Mouse (Mus musculus) ZHBTc4 (cell line): ENCODE results near the gene Herc1.

ENCODE experiments used
- DNase-seq: peaks from one replicate; pipeline ENCODE4 v3.0.0-alpha.2; 2011; ENCODE audit warnings: low read depth, low spot score

The Herc1 gene

DNA sequence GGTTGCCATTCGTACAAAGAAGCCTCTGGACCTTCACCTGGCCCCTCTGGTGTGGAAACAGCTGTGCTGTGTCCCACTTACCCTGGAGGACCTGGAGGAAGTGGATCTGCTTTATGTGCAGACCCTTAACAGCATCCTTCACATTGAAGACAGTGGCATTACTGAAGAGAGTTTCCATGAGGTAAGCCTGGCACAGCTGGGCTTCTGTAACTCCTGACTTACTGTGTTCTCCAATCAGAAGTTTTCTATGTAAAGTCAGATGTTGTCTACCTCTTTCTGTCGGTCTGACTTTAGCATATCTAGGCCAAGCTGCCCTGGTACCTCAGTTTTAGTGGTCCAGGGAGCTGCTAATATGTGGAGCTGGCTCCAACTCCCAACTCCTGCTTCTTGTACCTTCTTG lies 151.0 kb downstream of the Herc1 start:
- DNase-seq = no peak

DNA sequence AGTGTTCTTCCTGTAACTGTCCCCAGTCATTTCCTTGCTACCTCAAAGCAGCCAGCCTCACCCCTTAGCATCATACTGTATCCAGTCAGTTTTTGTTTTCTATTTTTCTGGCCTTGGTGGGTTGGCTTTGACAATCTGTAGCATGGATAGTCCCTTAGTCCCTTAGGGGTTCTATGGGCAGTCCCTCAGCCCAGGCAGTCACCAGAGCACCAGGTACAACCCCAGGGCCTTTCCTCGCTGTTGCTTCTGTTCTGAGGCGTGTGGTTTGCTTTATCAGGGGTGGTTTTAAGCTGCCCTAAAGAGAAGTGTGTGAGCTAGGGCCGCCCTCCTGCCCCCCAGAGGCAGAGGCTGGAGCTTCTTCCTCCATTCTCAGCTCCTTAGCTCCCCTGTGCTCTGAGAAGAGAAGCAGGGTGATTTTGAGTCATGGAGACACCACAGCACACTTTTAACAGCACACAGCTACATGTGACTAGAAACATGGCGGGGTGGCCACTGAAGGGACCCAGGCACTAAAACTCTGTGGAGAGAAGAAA lies 153.7 kb downstream of the Herc1 start:
- DNase-seq = peak; percentile 40

DNA sequence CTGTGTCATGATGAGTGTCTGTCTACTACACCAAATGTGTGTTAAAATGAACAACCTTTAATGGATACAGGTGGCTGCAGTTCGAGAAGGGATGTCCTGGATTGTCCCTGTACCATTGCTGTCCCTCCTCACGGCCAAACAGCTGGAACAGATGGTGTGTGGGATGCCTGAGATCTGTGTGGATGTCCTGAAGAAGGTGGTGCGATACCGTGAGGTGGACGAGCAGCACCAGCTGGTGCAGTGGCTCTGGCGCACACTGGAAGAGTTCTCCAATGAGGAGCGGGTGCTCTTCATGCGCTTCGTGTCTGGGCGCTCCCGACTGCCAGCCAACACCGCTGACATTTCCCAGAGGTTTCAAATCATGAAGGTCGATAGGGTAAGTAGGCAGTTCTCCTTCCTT lies 154.3 kb downstream of the Herc1 start:
- DNase-seq = no peak

DNA sequence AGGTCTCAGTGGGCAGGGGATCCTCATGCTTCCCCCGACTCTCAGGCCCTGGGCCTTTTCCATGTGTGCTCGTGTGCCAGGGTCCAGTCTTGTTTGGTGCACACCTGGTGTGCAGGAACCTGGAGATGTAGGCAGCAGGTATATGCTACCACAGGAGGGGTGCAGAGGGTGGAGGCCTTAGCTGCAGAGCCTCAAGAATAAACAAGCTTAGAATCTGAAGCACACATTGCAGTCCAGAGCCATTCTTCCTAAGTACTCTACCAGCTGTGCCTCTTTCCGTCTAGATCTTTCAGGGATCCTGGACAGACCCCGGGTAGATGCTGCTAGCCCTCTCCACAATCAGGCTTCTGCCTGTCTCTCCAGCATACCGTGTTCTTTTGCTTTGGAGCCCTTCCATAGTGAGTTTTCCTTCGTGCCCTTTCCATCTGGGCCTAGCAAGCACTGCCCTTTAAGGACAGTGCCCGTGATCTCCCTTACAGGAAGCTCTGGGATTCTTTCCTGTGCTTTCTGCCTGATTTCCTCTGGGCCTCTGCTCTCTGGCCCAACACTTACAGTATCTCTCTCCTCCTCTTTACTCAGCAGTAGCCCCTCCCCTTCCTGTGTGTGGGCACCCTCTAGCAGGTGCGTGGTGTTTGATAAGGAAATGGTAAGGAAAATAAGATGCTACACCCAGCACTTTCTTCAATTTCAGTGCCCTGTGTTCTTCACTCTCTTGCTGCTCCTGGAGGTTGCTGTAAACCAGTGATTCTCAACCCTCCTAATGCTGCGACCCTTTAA lies 155.1 kb downstream of the Herc1 start:
- DNase-seq = no peak

DNA sequence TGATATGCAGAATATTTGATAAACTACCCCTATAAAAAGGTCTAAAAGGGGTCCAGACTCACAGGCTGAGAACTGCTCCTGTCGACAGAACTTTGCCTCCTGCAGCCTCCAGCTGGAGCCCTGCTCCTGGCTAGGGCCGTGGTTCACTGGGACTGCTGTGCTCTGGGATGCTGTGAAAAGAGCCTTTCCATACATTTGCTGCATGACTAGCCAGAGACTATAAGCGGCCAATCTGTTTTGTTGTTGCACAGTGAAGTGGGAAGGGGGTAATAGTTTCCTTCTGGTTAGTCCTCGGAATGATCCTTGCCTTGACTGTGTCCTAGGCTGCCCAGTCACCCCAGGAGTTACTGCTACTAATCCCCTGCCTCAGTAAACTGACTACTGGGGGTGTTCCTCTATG lies 155.8 kb downstream of the Herc1 start:
- DNase-seq = no peak

DNA sequence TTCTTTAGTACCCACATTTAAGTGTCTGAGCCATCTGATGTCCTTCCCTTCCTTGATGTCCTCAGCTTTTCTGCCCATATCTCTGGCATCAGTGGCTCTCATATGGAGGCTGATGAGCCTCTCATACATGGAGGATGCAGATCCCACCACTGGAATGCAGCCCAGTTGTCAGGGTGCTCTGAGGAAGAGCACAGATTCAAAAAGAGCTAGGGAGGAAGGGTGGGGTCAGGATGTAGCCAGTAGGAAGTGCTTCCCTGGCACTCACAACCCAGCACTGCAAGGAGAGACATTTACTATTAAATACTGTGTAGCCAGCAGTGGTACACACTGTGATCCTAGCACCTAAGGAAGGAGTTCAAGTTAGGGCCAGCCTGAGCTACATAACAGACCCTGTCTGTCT lies 156.2 kb downstream of the Herc1 start:
- no peak for DNase-seq

DNA sequence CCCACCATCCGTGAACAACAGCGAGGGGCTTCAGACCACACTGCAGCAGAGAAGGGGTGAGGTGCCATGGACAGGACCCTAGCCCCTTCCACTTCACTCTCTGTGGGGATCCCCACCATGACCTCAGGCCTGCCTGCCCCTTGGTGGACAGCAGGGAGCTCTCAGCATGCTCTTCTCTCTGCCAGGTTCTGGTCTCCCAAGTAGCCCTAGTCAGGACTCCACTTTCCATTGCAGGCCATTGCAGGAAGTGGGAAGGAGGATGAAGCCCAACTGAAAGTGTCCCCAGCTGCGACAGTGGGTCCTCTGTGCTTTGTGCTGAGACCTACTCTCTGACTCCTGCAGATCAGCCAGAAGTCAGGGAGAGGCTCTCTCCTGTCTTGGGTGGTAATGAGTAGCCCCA lies 157.4 kb downstream of the Herc1 start:
- DNase-seq = no peak

DNA sequence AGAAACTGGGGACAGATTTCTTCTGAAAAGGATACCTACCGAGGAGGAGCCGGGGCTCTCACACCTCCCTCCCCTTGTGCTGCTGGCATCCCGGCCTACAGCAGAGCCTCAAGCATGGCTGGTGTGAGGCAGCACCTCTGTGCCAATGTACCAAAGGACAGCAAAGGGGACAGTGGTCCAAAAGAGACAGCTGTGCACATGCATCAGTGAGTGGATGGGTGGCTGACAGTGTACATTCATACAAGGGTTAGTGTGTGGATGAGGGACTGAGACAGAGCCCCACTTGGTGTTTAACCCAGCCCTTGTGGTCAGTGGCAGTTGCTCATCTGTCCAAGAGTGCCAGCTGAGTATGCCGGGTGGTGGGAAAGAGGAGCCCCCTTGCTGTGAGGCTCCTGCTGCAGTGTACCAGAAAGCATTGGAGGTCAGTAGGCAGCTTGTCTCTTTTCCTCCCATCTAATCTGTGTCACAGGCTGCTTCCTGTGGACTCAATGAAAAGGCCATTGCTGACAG lies 158.7 kb downstream of the Herc1 start:
- no peak for DNase-seq

DNA sequence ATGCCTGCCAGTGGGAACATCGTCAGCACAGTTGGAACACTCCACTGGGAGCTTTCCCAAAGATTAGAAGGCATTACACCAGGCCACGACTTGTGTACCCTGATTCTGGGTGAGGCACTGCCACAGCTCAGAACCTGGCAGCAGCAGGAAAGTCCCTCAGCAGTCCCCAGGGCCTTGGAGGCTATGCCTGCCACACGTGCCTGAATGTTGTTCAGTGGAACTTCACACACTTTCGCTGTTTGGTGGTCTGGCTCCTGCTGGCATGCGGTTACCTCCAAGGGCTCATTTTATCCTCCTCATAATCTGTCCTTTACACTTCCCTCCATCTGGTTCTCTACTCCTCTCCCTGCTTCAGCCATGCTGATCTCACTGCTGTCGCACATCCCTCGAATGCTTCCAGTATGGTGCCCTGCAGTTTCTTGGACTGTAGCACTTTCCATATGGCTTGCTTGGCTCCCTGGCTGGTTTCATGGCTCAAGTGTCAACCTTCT lies 160.1 kb downstream of the Herc1 start:
- no peak for DNase-seq

DNA sequence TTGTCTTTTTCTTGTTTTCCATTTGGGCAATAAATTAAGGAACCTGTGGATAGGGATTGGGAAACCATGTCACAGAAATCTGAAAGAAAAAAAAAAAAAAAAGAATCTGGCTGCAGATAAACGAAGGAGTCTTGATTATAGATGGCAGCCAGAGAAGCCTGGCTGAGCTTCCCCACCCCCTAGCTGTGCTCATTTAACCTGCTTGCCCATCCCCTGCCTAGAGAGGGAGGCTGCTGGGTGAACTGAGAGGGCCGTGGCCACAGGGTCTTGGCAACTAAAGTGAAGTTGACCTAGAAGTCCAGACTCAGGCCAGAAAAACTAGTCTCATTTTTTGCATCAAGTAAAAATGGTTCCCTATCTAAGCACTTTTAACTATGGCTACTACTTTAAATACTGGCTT lies 160.7 kb downstream of the Herc1 start:
- DNase-seq = peak; percentile 27

DNA sequence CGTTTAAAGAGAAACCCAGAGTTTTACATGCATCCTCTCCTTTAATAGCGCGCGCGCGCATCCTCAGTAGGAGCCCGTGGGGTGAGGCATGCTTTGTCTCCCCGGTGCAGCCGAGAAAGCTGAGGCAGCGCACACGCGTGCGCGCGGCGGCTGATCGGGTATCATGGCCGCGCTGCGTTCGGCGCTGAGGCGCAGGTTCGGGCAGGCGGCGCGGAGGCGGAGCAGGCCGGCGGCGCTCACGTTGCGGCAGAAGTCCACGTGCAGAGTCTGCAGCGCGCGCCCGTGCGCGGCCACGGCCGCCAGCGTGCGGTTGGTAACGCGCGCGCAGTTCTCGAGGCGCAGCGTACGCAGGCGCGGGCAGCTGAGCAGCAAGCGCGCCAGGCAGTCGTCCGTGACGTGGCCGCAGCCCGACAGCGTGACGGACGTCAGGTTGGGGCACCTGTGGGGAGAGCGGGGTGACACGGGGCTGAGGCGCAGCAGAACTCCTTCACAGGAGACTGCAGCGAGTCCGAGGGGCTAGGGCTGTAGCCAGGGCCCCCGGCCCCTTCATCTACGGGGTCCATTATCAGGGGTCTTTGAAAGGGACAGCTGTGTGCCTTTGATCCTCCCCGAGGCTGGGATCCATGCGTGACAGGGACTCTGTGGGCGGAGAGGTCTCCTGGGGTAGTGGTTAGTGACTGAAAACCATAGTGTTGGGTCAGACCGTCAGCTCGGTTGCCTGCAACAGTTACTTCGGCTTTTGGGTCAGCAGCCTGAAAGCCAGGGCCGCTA lies 161.5 kb downstream of the Herc1 start:
- DNase-seq = peak; percentile 98

DNA sequence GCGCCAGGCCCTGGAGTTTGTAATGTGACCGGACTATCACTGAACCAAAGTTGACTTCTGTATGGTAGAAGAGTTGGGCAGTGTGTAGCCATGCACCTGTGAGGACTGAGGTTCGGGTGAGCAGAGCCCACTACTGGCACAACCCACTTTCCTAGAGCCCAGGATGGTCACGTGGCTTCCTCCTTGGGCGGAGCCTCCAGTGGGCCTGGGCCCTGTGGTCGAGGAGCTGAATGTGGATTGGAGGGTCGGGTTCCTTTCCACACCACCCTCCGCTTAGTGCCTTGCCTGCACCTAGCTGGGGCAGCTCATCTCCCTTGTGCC lies 162.1 kb downstream of the Herc1 start:
- DNase-seq = peak; percentile 94

DNA sequence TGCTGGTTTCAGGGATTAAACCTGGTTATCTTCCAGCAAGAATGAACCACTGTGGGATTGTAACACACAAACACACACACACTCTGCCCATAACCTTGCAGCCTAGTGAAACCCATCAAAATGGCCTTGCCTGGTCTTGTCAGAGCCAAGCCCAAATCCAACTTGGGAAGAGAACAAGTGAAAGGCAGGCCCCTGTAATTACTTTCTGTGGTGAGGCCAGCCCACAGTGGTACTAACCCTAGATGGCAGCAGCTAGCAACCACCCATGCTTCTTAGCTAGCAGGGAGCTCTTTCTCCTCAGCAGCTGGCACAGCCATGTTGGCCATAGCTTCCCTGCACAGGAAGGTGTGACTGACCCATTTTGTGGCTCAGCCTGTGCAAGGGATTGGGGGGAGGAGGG lies 162.9 kb downstream of the Herc1 start:
- no peak for DNase-seq

DNA sequence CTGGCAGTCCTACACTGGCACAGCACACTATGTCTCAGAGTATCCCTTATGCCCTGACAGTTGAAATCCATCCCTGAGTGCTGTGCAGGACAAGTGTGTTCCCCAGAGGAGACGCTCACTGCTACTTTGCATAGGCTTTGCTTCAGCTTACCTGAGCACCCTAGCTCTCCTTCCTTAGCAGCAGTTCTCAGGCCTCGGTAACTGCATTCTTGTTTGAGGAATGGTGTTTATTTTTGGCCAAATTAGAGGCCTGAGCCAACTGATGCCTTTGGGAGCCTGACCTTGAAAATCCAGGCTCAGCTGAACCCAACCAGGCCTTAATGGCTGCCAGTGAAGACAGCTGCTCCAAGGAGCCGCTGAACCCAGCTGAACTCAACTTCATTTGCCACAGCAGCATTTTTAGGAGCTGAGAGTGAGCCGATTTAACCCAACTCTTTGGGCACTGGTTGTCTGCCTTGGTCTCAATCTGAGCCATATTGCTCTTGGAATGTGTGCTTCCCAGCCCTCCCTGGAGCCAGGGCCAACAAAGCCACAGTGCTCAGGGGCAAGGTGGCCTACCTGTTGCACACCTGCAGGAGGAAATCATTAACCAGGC lies 163.5 kb downstream of the Herc1 start:
- DNase-seq = no peak

DNA sequence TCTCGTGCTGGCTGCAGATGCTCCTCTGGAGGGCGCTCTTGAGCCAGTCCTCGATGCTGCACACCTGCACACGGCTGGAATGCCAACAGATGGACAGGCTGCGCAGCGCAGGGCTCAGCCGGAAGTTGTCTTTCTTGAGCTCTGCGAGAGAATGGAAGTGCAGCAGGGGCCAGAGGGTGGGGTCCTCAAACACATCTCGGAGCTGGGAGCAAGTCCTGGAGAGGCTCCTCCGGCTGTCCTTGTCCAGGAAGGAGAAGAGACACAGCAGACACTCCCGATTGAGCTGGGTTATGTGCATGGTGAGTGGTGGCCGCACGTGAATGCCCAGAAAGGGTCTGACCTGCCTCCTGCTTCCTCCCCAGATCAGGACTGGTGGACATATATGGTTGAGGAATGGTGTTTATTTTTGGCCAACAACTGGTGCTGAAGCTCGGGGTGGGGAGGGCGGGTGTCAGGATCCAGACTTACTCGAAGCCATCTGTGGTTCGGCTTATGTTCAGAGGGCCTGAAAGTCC lies 164.1 kb downstream of the Herc1 start, which contains the start of gene Fbxl22:
Gene Fbxl22, minus strand, starts transcription at position 338 of the 515 bp plus-strand sequence.
- peak; percentile 93 for DNase-seq

DNA sequence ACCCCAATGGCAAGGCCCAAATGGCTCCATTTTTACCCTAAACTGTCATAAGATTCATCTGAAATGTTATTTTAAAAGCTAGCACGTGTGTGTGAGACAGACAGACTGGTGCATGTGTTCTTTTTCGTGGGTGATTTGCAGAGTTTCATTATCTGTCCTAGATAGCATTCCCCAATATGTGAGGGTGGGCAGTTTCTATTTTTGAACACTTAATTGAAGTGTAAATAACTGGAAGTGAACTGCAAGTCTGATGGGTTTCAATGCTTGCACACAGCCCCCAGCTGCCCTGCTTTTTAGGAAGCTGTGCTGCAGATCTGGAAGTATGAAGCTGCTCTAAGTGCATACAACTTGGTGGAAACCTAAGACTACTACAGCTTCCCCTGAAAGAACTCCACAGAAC lies 164.9 kb downstream of the Herc1 start:
- DNase-seq = no peak

DNA sequence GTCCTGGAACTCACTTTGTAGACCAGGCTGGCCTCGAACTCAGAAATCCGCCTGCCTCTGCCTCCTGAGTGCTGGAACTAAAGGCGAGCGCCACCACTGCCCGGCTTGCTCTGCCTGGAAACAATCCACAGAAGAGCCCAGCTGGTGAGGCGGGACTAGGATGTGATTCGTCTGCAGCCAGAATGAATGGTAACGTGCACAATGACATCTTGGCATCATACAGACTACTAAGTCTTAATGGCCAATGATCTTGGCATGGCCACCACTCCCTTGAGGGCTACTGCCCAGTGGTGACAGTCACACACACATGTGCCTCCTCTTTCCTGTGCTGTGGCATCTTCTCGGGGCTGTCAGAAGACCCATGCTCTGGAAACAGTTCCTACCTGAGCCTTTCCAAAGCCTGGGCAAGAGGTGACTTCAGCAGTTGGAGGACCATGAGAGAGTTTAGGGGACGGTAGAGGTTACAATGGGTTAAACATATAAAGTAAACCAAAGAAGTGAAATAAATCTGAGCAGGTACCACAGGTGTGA lies 165.5 kb downstream of the Herc1 start:
- no peak for DNase-seq

DNA sequence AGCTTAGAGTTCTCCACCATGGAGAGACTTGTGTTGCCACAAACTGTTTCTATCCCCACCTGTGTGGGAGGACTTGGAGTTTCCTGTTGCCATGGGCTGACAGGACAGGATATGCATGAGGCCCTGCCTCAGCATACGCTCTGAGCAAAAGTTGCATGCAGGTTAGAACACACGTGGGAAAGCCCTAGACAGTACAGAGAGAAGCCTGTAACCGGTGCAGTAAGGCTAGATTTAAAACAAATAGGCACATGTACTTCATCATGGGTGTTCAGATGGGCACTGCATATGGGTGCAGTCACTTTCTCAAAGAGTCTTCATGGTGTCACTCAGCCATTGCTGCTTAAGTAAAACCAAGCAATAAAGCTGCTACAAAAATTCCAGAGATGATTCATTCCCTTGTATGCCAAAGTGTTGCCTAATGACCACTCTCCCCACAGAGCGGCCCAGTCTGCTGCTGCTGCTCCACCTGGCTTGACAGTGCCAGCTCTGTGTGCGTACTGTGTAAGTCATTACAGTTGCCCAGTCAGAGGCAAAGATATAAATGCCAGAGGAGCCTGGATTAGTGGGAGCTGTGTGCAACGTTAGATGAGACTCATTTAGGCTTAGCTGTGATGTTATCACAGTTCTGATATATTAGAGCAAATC lies 166.2 kb downstream of the Herc1 start:
- DNase-seq = no peak

DNA sequence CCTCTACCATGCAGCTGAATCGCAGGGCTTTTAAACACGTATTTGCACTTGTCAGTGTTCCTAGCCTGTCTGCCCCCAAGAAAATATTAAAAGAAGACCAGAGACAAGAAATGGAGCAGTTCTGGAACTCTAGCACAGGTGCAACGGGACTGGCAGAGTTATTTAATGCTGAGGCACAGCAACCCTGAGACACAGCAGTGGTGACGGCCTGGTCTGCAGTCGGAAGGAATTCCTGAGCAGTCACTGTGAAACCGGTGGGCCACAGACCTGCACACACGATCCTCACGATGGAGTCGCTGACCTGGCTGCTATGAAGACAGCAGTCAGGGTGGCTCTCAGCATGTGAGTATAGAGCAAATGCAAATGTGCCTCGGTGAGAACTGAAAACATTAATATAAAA lies 167.5 kb downstream of the Herc1 start:
- DNase-seq = no peak

DNA sequence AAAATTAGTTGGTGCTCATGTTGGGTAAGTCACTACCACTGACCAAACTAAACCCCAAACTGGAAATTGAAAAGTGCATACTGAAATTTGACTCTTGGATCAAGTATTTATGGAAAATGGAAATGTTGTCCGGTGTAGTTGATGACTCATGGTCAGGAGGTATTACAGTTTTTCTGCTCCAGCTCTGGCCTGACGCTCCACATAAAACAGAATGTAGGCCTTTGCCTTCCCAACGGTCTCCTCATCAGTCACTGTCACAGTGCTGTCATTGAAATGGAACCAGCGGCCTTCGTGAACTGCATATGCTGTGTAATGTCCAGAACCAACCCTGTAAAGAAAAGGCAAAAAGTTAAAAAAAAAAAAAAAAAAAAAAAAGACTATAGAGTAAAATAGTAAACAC lies 168.0 kb downstream of the Herc1 start:
- DNase-seq = no peak

DNA sequence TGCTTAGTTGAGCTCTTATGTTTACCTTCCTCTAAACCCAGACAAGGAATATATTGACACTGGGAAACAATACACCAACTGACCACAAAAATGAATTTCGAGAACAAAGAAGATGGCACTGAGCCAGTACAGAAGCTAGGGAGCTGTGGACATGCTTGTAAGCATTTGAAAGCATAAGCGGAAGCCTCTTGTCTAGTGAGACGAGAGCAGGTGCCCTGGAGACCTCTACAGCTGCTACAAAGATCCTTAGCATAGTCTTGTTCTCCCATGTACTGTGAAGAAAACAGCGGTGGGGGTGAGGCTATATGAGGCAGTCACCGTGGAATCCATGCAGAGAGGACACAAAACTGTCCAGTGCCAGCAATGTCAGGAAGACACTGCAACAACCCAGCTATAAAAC lies 168.7 kb downstream of the Herc1 start:
- DNase-seq = no peak
